Mouse (Mus musculus) v-Abl transformed pro-B cells (cell line): ENCODE data around the gene Dnah1.

Experiments used
- in situ Hi-C, 2 experiments: fragments of 400-800 bp; cut with MboI; formaldehyde crosslinking; loops; one replicate each; pipeline ENCODE4 v1.15.1; 2025; ENCODE audit not compliant: unreplicated experiment in 2 of 2

Gene Dnah1

GRCm38 (mm10) chr14:31323189-31323588 is 507 bp downstream of the Dnah1 start:
- in situ Hi-C loops = no loop called here

DNA sequence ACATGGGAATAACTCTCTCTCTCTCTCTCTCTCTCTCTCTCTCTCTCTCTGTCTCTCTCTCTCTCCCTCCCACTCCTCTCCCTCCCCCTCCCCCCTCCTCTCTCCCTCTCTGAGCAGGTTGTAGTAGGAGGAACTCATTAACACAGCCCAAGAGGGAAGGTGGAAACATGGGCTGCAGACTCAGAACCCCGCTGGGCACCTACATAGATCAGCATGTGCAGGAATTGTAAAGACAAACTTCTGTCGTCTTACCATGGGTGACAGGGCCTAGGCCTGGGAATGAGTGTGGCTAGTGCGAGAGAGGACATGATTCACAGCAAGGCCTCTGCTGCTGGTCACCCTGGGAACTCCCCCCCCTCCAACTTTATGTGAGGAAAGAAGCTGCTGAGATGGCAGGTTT is 1.5 kb downstream of the Dnah1 start:
- in situ Hi-C loops = no loop called here

DNA sequence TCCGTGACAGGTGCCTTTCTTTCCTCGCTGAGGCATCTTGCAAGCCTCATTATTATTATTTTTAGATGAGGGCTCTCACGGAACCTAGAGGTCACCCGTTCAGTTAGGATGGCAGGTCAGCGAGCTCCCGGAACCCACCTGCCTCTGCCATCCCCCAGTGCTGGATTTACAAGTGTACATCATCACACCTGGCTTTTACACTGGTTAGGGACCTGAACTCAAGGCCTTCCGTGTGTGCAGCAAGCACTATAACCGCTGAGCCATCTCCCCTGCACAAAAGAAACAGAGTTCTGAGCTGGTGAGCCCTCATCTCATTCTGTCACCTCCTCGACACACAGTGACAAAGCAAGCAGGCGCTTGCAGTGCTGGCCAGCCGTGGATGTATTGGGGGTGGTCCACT is 2.5 kb downstream of the Dnah1 start:
- in situ Hi-C loops = no loop called here

- in situ Hi-C loops = no loop called here
Measured at GRCm38 (mm10) chr14:31319546-31319945, 4.2 kb downstream of the Dnah1 start.

- in situ Hi-C loops = no loop called here
Measured at GRCm38 (mm10) chr14:31317754-31318153, 5.9 kb downstream of the Dnah1 start.

DNA sequence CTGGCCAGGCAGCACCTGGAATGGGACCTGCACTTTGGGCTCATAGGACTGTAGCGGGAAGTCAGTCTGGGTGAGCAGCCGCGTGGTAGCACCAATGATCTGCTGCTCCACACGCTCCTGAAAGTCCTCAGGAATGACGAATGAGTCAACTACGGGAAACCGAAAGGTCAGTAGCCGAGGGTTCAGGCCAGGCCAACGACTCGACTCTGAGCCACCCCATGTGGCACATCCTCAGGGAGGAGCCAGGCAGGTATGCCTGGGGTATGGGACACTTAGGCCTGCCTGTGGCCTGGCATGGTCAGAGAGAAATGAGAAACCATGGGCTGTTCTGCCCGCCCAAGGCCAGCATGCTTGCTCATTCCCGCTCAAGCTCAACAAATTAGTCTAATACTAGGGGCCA is 7.1 kb downstream of the Dnah1 start:
- in situ Hi-C loops = no loop called here

DNA sequence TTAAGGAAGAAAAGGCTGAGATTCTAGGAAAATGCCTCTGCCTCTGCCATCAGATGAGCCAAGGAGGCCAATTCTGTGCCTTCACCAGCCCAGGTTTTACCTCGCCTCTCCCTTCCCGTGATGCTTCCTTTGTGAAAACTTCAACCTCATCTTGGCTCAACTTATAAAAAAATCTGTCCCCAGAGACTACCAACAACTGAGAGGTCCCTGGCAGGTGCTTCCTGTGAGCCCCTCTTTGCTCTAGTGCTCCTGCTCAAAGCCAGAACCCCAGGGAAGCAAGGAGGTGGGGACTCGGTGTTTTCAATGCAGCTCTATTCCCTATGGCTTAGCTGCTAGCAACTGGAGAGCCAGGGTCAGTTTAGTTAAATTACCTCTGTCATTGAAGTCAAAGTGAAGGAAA is 10.5 kb downstream of the Dnah1 start:
- in situ Hi-C loops = no loop called here

DNA sequence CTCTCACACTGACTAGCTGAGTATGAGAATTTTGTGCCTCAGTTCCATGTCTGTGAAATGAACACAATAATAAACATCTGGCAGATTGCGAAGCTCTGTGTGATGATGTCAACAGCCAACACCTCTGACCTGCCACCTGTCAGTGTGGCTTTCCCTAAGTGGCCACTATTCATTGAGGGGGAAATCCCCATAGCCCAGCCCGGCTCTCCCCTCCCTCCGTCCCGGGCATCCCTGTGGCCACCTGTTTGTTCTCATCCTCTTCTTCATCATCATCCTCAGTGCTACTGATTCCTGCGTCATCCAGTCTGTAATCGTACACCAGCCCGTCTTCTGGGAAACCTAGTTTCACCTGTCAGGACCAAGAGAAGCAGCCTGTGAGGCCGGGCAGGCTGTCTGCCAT is 38.0 kb downstream of the Dnah1 start:
- in situ Hi-C loops = no loop called here

DNA sequence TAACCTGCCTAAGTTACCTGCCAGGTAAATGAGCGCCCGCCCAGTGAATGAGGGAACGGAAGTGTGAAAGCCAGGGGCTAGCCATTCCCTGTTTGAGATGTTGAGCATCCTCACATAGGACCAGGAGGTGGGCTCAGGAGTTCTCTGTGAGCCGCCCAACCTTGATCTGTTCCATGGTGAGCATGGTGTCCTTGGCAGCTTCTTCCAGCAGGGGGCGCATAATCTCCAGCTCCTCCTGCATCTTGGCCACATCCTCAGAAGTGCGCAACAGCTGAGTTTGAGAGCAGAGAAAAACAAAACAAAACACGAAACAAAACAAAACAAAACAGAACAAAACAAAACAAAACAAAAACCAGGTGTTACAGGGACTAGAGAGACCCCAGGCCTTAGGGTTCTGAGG is 51.5 kb downstream of the Dnah1 start:
- in situ Hi-C loops = loop anchor here (5.0 to 10.0 kb wide), 2 partner anchors 55 to 183 kb away; no protein-coding TSS in a partner anchor

- in situ Hi-C loops = loop anchor here (5.0 to 10.0 kb wide), 2 partner anchors 56 to 184 kb away; no protein-coding TSS in a partner anchor
Measured at GRCm38 (mm10) chr14:31271121-31271520, 52.6 kb downstream of the Dnah1 start.

- in situ Hi-C loops = loop anchor here (5.0 to 10.0 kb wide), 2 partner anchors 58 to 185 kb away; no protein-coding TSS in a partner anchor
Measured at GRCm38 (mm10) chr14:31269456-31270100, 54.1 kb downstream of the Dnah1 start.

DNA sequence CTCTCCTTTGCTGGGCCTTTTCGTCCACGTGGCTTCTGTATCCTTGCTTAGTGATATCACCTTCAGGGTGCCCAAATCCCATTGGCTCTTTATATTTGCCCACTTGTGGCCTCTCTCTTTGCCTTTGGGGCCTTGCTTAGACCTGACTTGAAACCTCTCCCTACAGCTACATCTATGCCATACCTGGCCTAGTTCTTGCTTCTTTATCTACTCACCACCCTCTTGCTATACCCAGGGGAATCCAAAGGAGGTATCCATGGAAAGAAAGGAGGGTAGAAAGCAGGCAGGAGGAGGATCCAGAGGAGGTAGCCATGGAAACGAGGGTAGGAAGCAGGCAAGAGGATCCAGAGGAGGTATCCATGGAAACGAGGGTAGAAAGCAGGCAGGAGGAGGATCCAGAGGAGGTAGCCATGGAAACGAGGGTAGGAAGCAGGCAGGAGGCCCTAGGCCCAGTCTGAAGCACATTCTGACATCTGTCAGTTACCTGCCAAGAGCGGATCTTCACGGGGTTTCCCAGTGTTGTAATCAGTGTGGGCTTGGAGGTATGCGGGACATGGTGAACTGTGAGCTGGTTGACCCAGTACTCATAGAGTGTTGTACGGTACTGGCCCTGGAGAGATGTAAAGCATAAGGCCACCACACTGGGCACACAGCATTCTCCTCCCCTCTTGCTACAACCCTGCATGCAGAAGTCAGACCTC is 55.2 kb downstream of the Dnah1 start:
- in situ Hi-C loops = no loop called here

DNA sequence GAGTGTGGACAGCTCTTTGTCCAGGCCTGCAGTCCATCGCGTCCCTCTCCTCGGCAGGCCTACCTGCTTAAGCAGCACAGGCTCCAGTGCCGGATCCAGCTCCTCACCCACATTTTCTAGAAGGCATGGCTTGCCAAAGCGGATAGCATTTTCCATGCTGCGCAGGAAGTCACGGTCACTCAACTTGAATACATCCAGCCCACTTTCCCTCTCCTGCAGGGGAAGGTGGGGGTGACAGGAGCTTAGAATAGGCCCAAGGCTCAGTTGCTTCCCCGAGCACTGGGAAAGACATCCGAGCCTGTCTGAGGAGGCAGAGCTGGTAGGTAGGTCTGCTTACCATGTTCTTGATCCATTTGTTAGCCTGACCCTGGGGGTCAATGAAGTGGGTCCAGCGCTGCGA is 56.0 kb downstream of the Dnah1 start:
- in situ Hi-C loops = no loop called here

GRCm38 (mm10) chr14:31260932-31261331 is 62.8 kb downstream of the Dnah1 start:
- in situ Hi-C loops = no loop called here

GRCm38 (mm10) chr14:31260374-31260773 is 63.3 kb downstream of the Dnah1 start:
- in situ Hi-C loops = no loop called here

- in situ Hi-C loops = no loop called here
Measured at GRCm38 (mm10) chr14:31258476-31259050, 65.1 kb downstream of the Dnah1 start.

DNA sequence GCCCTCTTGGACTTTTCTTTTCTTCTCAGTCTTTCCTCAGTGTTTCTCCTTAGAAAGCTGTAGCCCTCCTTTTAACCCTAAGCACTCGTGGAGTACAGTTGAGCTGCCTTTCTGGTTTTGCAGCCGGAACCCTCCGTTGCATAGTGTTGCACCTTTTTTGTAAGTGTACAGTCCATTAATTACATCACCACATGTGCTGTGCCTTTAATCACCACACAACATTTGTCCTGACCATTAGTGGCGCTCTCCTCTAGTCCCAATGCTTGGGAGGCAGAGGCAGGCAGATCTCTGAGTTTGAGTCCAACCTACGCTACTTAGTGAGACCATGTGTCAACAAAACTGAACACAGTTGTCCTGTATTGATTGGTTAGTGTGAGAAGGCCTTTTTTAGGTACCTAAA is 71.6 kb downstream of the Dnah1 start:
- in situ Hi-C loops = no loop called here

GRCm38 (mm10) chr14:31251626-31252025 is 72.1 kb downstream of the Dnah1 start:
- in situ Hi-C loops = no loop called here

- in situ Hi-C loops = no loop called here
Measured at GRCm38 (mm10) chr14:31251084-31251604, 72.6 kb downstream of the Dnah1 start, which contains the start of the genes Phf7 and Bap1. Gene Phf7 (minus strand): TSS chr14:31251317. Gene Bap1 (plus strand): TSS chr14:31251450.

DNA sequence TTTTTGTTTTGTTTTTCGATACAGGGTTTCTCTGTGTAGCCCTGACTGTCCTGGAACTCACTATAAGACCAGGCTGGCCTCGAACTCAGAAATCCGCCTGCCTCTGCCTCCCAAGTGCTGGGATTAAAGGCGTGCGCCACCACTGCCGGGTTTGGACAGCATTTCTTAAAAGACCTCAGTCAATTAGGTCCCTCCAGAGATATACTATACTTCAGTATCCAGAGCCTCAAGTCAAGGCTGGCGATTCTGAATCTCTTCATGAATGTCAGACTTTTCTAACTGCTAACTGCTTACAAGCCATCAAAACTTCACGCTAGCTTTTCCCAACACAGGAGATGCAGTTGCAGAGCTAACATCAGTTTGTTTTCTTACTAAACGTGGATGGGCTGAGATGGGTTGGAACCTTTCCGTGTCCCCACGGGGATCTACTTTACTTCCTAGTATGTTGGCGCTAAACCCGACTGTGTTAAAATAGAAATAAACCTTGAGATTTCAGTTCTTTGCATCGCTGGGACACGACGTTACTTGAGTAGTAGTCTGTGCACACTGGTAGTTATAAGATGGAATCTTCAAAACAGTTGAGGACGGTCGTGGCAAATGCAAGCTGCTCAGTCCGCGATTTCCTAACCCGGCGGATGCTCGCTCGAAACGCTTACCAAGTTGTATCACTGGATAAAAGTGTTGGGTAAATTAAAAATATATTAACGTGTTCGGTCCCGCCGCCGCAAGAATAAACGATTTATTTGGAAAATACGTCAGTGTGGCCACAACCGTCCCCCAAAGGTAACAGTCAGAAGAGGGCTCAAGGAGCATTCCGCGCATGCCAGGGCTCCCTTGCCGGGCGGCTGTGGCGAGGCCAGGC is 73.2 kb downstream of the Dnah1 start:
- in situ Hi-C loops = no loop called here
